Mouse (Mus musculus) stomach, embryonic 16.5 days (tissue): ENCODE results near the gene Etfb. TPM values are rescaled to one million over a fixed set of nuclear protein-coding genes. Genes with fewer than 3 reads are reported as not detected.

Experiments used
- ATAC-seq: fragments of 200-750 bp; cut with Nextera tagmentation; 2 replicates; pipeline ENCODE4 v1.8.0; 2017; ENCODE audit warnings: moderate number of reproducible peaks, moderate TSS enrichment; ENCODE audit not compliant: insufficient read depth, low FRiP score
- H3K27ac ChIP-seq: fragments of 300-500 bp; sonication (generic); 2 replicates; pipeline ENCODE4 v1.5.1; 2014; ENCODE audit warnings: low read length
- H3K27me3 ChIP-seq: fragments of 300-500 bp; sonication (generic); 2 replicates; pipeline ENCODE4 v1.6.1; 2014; ENCODE audit warnings: low read length, control low read depth, mixed read lengths; ENCODE audit not compliant: control insufficient read depth, insufficient read depth
- H3K36me3 ChIP-seq: fragments of 300-500 bp; sonication (generic); 2 replicates; pipeline ENCODE4 v1.6.1; 2014; ENCODE audit warnings: low read length; ENCODE audit not compliant: control insufficient read depth, insufficient read depth
- H3K4me1 ChIP-seq: fragments of 300-500 bp; sonication (generic); 2 replicates; pipeline ENCODE4 v1.6.1; 2014; ENCODE audit warnings: low read length, control low read depth, mixed read lengths; ENCODE audit not compliant: control insufficient read depth, insufficient read depth
- H3K4me2 ChIP-seq: fragments of 300-500 bp; sonication (generic); 2 replicates; pipeline ENCODE4 v1.6.1; 2014; ENCODE audit warnings: low read depth, low read length, mixed read lengths
- H3K4me3 ChIP-seq: fragments of 300-500 bp; sonication (generic); replicated peaks from 2 replicates; pipeline ENCODE4 v1.5.1; 2014; ENCODE audit warnings: mild to moderate bottlenecking, low read length
- H3K9ac ChIP-seq: fragments of 300-500 bp; sonication (generic); 2 replicates; pipeline ENCODE4 v1.6.1; 2014; ENCODE audit warnings: low read length
- H3K9me3 ChIP-seq: fragments of 300-500 bp; sonication (generic); replicated peaks from 2 replicates; pipeline ENCODE4 v1.6.1; 2016; ENCODE audit warnings: low read length, control low read depth; ENCODE audit not compliant: control insufficient read depth
- WGBS: fragments of 180-500 bp; shearing (Covaris S2); extraction: QIAGEN DNeasy Blood & Tissue Kit; methylation state at CpG from one replicate; pipeline ENCODE4 v1.1.7; 2014; 5-methylcytosine and 5-hydroxymethylcytosine counted together
- polyA plus RNA-seq: library from polyadenylated mRNA; unstranded; fragments of >200 nt; fragmentation: Nextera tagmentation; extraction: Ambion mirVana; gene quantifications from 2 replicates; pipeline ENCODE4 v1.2.1, GENCODE M21; 2015

The Etfb gene
- polyA plus RNA-seq, 1 experiment from 2014 or later, result 382 TPM

GRCm38 (mm10) chr7:43482090-43482716 lies 38.3 kb downstream of the Etfb start:
- H3K4me3 ChIP-seq, result no peak overlapping the region
- ATAC-seq, result 0 out of 2 replicates have a peak, but pooled peaks have one; percentile 31
- H3K4me2 ChIP-seq, result no peak overlapping the region
- no peaks in the 10 kb centered on the region for H3K9me3 ChIP-seq
- WGBS, result 59% methylated on average over 8 of the region's 8 CpGs
- no peaks in the 10 kb centered on the region for H3K4me1 ChIP-seq
- H3K9ac ChIP-seq, result no peak overlapping the region
- no peaks in the 10 kb centered on the region for H3K36me3 ChIP-seq
- H3K27me3 ChIP-seq, result peaks cover 9% of the 10 kb centered on the region; the same call in 1 of the 2 replicates
- no peak overlapping the region for H3K27ac ChIP-seq

- Histone ChIP-seq H3K9ac (no peak overlapping the region), H3K27me3 (0 out of 2 replicates have a peak, but pooled peaks cover 3% of the 10 kb centered on the region), H3K4me1 (no peaks in the 10 kb centered on the region), H3K9me3 (no peaks in the 10 kb centered on the region), H3K4me3 (no peak overlapping the region), H3K27ac (no peak overlapping the region), H3K4me2 (no peak overlapping the region), H3K36me3 (no peaks in the 10 kb centered on the region)
- no peak for ATAC-seq
- WGBS, result 9% methylated on average over 10 of the region's 10 CpGs
Observed at GRCm38 (mm10) chr7:43483236-43483635, 39.4 kb downstream of the Etfb start.

DNA sequence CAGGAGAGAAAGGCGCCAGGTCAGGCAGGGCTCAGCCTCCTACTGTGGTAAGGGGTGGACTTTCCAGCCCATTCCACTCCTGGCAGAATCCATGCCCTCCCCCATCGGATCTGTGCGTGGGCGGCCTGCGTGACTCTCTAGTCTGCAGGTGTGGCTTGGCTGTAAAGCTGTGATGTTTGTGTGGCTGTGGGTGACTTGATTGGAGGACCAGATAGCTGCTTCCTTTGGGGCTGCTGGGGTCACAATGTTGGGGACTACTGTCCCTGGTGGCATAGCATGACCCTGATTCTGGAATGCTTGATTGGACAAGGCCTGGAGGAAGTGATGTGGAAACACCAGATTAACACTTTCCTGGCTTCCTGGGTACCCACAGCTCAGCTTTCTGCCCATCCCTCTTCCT lies 44.8 kb downstream of the Etfb start:
- Histone ChIP-seq H3K9ac (no peak overlapping the region), H3K4me3 (no peak overlapping the region), H3K4me1 (no peaks in the 10 kb centered on the region; the same call in 1 of the 2 replicates), H3K4me2 (no peak overlapping the region), H3K27ac (no peak overlapping the region), H3K9me3 (no peaks in the 10 kb centered on the region), H3K36me3 (no peaks in the 10 kb centered on the region), H3K27me3 (no peaks in the 10 kb centered on the region)
- no peak for ATAC-seq
- WGBS, result 37% methylated on average over 5 of the region's 5 CpGs

GRCm38 (mm10) chr7:43489631-43490125 lies 45.8 kb downstream of the Etfb start, which contains the start of gene Iglon5:
Gene Iglon5, minus strand, starts transcription at chr7:43490075.
- ATAC-seq, result 0 out of 2 replicates have a peak, but pooled peaks have one; percentile 23
- Histone ChIP-seq H3K27ac (no peak within 1 kb of the TSS), H3K4me3 (peak within 1 kb of the TSS; percentile 48), H3K4me1 (no peaks in the 10 kb centered on the region; the same call in 1 of the 2 replicates), H3K9me3 (no peaks in the 10 kb centered on the region), H3K36me3 (no peaks in the 10 kb centered on the region), H3K27me3 (no peaks in the 10 kb centered on the region), H3K9ac (peak within 1 kb of the TSS; percentile 68), H3K4me2 (peak within 1 kb of the TSS; percentile 67)
- 3% methylated on average over 19 of the region's 41 CpGs for WGBS

DNA sequence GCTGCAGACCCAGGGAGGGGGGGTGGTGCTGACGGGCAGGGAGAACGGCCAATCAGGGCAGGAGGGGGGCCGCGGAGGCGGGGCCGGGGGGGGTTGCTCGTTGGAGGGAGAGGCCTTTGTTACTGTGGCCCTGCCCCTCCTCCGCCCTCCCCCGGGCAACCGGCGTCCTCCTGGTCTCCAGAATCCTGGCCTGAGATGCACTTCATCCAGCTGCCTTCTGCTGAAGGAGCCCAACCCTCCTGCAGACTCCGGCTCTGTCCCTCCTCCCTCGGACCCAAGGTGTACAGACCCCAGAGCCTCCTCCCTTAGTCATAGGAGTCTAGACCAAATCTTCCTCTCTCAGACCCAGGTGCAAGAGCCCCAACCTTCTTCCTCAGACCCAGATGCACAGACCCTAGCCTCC lies 46.3 kb downstream of the Etfb start:
- H3K4me3 ChIP-seq, result peak overlapping the region; percentile 48
- H3K4me1 ChIP-seq, result no peaks in the 10 kb centered on the region; the same call in 1 of the 2 replicates
- H3K4me2 ChIP-seq, result peak overlapping the region; percentile 67
- no peaks in the 10 kb centered on the region for H3K9me3 ChIP-seq
- peak overlapping the region; percentile 68 for H3K9ac ChIP-seq
- WGBS, result 2% methylated on average over 13 of the region's 13 CpGs
- no peak overlapping the region for H3K27ac ChIP-seq
- no peaks in the 10 kb centered on the region for H3K36me3 ChIP-seq
- H3K27me3 ChIP-seq, result no peaks in the 10 kb centered on the region; the same call in 1 of the 2 replicates
- peak; percentile 79 for ATAC-seq

DNA sequence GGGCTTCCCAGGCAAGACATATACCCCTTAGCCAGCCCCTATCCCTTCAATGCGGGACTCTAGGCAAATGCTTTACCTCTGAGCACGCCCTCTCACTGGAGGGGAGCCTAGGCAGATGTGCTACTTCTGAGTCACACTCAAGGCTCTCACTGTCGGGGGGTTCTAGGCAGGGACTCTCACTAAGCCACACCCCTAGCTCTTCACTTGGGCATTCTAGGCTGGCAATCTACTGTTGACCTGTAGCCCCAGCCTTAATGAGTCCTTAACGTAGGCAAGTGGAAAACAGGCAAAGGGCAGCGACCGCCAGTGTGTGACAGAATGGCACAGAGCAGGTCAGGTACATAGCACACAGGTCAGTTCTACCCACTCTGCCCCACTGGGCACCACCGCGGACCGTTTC lies 47.0 kb downstream of the Etfb start:
- H3K27me3 ChIP-seq, result no peaks in the 10 kb centered on the region; the same call in 1 of the 2 replicates
- no peak for ATAC-seq
- H3K9me3 ChIP-seq, result no peaks in the 10 kb centered on the region
- no peaks in the 10 kb centered on the region for H3K36me3 ChIP-seq
- H3K4me2 ChIP-seq, result no peak overlapping the region
- no peaks in the 10 kb centered on the region; the same call in 1 of the 2 replicates for H3K4me1 ChIP-seq
- H3K4me3 ChIP-seq, result no peak overlapping the region
- WGBS, result 57% methylated on average over 9 of the region's 9 CpGs
- no peak overlapping the region for H3K9ac ChIP-seq
- no peak overlapping the region for H3K27ac ChIP-seq

- H3K4me2 ChIP-seq, result no peak overlapping the region
- 15% methylated on average over 21 of the region's 21 CpGs for WGBS
- 0 out of 2 replicates have a peak, but pooled peaks have one; percentile 10 for ATAC-seq
- H3K9me3 ChIP-seq, result peaks cover 8% of the 10 kb centered on the region; the same call in 1 of the 2 replicates
- no peak overlapping the region for H3K4me3 ChIP-seq
- no peaks in the 10 kb centered on the region; the same call in 1 of the 2 replicates for H3K27me3 ChIP-seq
- no peaks in the 10 kb centered on the region for H3K4me1 ChIP-seq
- no peak overlapping the region for H3K27ac ChIP-seq
- H3K9ac ChIP-seq, result no peak overlapping the region
- H3K36me3 ChIP-seq, result no peaks in the 10 kb centered on the region
Observed at GRCm38 (mm10) chr7:43495343-43496021, 51.6 kb downstream of the Etfb start.
